Mouse (Mus musculus): Measurements from ENCODE around the gene Arhgap19. TPM values are rescaled to one million over a fixed set of nuclear protein-coding genes. Genes with fewer than 3 reads are reported as not detected.

Gene Arhgap19
- polyA plus RNA-seq, 1 experiment from 2014 or later: 11.0 TPM

- 39% methylated on average over 15 of the region's 15 CpGs for WGBS
- Histone ChIP-seq H3K9me3 (no peaks in the 10 kb centered on the region), H3K36me3 (no peaks in the 10 kb centered on the region), H3K27me3 (peaks cover 7% of the 10 kb centered on the region; the same call in 1 of the 2 replicates), H3K4me2 (replicated peaks) (no peak overlapping the region), H3K4me1 (replicated peaks) (peaks cover 24% of the 10 kb centered on the region), H3K9ac (replicated peaks) (no peak overlapping the region), H3K4me3 (replicated peaks) (no peak overlapping the region), H3K27ac (no peak overlapping the region)
- ATAC-seq: peak; percentile 64; the same call in 1 of the 2 replicates
Measured at GRCm38 (mm10) chr19:41754760-41755159, 47.1 kb downstream of the Arhgap19 start.

DNA sequence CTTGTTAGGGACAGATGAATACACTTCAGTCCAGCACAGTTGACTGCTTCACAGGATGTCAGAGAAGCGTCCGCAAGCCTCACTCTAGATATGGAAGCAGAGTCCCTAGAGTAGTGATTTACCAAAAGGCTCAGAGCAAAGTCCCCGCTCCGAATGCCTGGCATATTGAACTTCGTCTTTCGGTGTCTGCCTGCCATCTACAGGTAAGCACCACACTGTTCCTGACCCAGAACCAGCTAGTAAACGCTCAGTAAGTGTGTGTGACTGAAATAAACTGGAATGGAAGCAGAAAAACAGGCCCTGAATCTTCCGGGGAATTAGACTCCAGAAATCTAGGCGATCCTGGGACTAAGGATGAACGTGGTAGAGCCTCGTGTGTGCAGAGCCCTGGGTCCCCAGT is 49.9 kb downstream of the Arhgap19 start:
- Histone ChIP-seq H3K9ac (replicated peaks) (no peak overlapping the region), H3K27ac (no peak overlapping the region), H3K4me3 (replicated peaks) (no peak overlapping the region), H3K4me2 (replicated peaks) (no peak overlapping the region), H3K9me3 (no peaks in the 10 kb centered on the region), H3K36me3 (no peaks in the 10 kb centered on the region), H3K4me1 (replicated peaks) (peaks cover 31% of the 10 kb centered on the region), H3K27me3 (peaks cover 10% of the 10 kb centered on the region; the same call in 1 of the 2 replicates)
- ATAC-seq: no peak
- 62% methylated on average over 11 of the region's 11 CpGs for WGBS

GRCm38 (mm10) chr19:41747436-41747835 is 54.4 kb downstream of the Arhgap19 start:
- Histone ChIP-seq H3K4me3 (replicated peaks) (no peak overlapping the region), H3K4me2 (replicated peaks) (no peak overlapping the region), H3K36me3 (no peaks in the 10 kb centered on the region), H3K27ac (no peak overlapping the region), H3K27me3 (peaks cover 14% of the 10 kb centered on the region), H3K4me1 (replicated peaks) (peaks cover 66% of the 10 kb centered on the region), H3K9me3 (no peaks in the 10 kb centered on the region), H3K9ac (replicated peaks) (no peak overlapping the region)
- no peak for ATAC-seq
- WGBS: 88% methylated on average over 14 of the region's 14 CpGs

GRCm38 (mm10) chr19:41745941-41746557 is 55.8 kb downstream of the Arhgap19 start:
- ATAC-seq: peak; percentile 86
- 25% methylated on average over 15 of the region's 15 CpGs for WGBS
- H3K36me3 ChIP-seq: no peaks in the 10 kb centered on the region
- H3K27ac ChIP-seq: peak overlapping the region; percentile 79
- H3K9ac ChIP-seq (replicated peaks): no peak overlapping the region
- no peaks in the 10 kb centered on the region for H3K9me3 ChIP-seq
- H3K4me3 ChIP-seq (replicated peaks): no peak overlapping the region
- peaks cover 71% of the 10 kb centered on the region for H3K4me1 ChIP-seq (replicated peaks)
- peaks cover 21% of the 10 kb centered on the region for H3K27me3 ChIP-seq
- no peak overlapping the region; the same call in 1 of the 2 replicates for H3K4me2 ChIP-seq (replicated peaks)

DNA sequence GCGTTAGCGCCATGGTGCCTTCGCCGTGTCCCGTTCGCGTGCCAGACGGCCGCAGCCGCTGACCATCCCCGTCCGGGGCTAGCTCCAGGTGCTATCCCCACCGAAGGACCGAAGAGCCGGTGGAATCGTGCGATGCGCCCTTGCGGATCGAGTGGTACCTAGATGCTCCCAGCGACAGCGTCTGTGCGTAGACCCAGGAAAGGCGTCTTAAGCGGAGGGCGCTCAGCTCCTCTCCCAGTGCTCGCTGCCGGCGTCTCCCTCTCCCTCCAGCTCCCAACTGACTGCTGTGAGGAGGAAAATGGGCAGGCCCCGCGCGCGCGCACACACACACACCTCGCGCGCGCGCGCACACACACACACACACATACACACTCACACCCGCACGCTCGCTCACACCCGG is 58.5 kb downstream of the Arhgap19 start, which contains the start of gene Slit1:
Gene Slit1 (minus strand): TSS at position 270 of the 400 bp plus-strand sequence.
- Histone ChIP-seq H3K27me3 (peaks cover 35% of the 10 kb centered on the region), H3K9me3 (no peaks in the 10 kb centered on the region), H3K4me1 (replicated peaks) (peaks cover 92% of the 10 kb centered on the region), H3K9ac (replicated peaks) (peak within 1 kb of the TSS; percentile 84), H3K4me2 (replicated peaks) (peak within 1 kb of the TSS; percentile 92), H3K4me3 (replicated peaks) (peak within 1 kb of the TSS; percentile 68), H3K27ac (peak within 1 kb of the TSS; percentile 68), H3K36me3 (no peaks in the 10 kb centered on the region)
- under 1% methylated on average over 44 of the region's 44 CpGs for WGBS
- ATAC-seq: peak; percentile 38

GRCm38 (mm10) chr19:41738896-41739295 is 63.0 kb downstream of the Arhgap19 start:
- peak overlapping the region; percentile 92 for H3K4me2 ChIP-seq (replicated peaks)
- H3K9ac ChIP-seq (replicated peaks): peak overlapping the region; percentile 2; the same call in 1 of the 2 replicates
- WGBS: 18% methylated on average over 4 of the region's 4 CpGs
- no peaks in the 10 kb centered on the region for H3K36me3 ChIP-seq
- no peak for ATAC-seq
- H3K4me3 ChIP-seq (replicated peaks): peak overlapping the region; percentile 25; the same call in 1 of the 2 replicates
- peak overlapping the region; percentile 80 for H3K27ac ChIP-seq
- no peaks in the 10 kb centered on the region for H3K9me3 ChIP-seq
- peaks cover 42% of the 10 kb centered on the region for H3K27me3 ChIP-seq
- peaks cover 87% of the 10 kb centered on the region for H3K4me1 ChIP-seq (replicated peaks)

- 8% methylated on average over 14 of the region's 14 CpGs for WGBS
- Histone ChIP-seq H3K4me3 (replicated peaks) (peak overlapping the region; percentile 25), H3K27ac (peak overlapping the region; percentile 80), H3K4me2 (replicated peaks) (peak overlapping the region; percentile 92), H3K4me1 (replicated peaks) (peaks cover 82% of the 10 kb centered on the region), H3K9me3 (no peaks in the 10 kb centered on the region), H3K27me3 (peaks cover 42% of the 10 kb centered on the region), H3K9ac (replicated peaks) (peak overlapping the region; percentile 54; the same call in 1 of the 2 replicates), H3K36me3 (no peaks in the 10 kb centered on the region)
- ATAC-seq: no peak; the same call in none of the 2 replicates
Measured at GRCm38 (mm10) chr19:41738429-41738805, 63.4 kb downstream of the Arhgap19 start.

DNA sequence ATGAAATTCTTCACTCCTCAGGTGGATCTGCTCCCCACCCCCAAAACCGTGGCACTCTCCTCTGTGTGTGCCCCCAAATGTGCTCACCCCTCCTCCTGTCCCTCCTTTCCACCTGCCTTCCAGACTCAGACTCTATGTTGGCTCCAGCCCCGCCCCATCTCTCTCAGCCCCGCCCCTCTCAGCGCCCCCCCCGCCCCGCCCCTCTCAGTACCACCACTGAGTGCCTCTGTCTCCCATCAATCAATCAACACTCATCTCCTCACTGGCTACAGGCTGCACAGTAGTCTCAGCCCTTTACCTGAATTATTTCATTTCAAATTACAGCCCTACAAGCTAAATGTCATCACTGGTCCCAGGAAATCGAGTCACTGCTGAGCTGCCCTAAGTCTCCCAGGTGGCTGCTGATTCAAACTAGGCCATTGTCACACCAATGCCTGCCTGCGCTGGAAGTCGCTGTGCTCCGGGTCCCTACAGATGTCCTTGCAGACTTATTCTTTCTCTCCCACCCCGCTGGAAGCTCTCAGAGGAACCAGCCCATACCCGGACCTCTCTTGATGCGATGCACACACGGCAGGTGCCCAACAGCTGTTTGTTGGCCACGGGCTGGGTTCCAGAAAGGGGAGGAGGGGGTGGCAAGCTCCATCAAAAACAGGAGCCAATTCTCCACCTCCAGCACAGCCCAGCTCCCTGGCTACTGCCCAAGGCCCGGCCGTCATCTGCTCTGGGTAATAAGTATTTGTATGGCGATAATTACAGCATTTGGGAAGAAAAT is 64.0 kb downstream of the Arhgap19 start:
- Histone ChIP-seq H3K36me3 (no peaks in the 10 kb centered on the region), H3K9me3 (no peaks in the 10 kb centered on the region), H3K4me3 (replicated peaks) (peak overlapping the region; percentile 25), H3K27ac (peak overlapping the region; percentile 80), H3K9ac (replicated peaks) (peak overlapping the region; percentile 54), H3K4me1 (replicated peaks) (peaks cover 76% of the 10 kb centered on the region), H3K4me2 (replicated peaks) (peak overlapping the region; percentile 92), H3K27me3 (peaks cover 41% of the 10 kb centered on the region)
- peak; percentile 78 for ATAC-seq
- 4% methylated on average over 15 of the region's 18 CpGs for WGBS

DNA sequence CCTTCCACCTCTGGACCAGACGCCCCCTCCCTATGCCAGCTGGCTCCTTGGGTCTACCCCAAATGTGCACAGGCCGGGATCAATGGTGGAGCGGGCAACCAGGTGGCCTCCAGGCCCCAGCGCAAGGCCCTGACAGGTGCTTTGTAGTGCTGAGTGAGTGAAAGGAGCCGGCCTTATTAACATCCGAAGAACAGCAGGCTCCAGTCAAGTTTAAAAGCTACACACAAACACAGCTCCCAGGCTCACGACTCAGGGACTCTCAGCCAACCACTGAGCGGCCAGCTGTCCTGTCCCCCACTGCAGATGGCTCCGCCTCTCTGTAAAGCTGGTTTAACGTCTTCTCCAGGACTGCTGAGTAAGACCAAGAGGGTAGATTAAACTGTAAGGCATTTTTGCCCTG is 67.2 kb downstream of the Arhgap19 start:
- Histone ChIP-seq H3K9ac (replicated peaks) (no peak overlapping the region), H3K4me3 (replicated peaks) (no peak overlapping the region), H3K36me3 (peaks cover 4% of the 10 kb centered on the region; the same call in 1 of the 2 replicates), H3K9me3 (peaks cover 9% of the 10 kb centered on the region; the same call in 1 of the 2 replicates), H3K27me3 (peaks cover 14% of the 10 kb centered on the region; the same call in 1 of the 2 replicates), H3K4me2 (replicated peaks) (0 out of 2 replicates have a peak overlapping the region, but pooled peaks have one; percentile 5), H3K27ac (peak overlapping the region; percentile 40; the same call in 1 of the 2 replicates), H3K4me1 (replicated peaks) (peaks cover 44% of the 10 kb centered on the region)
- 11% methylated on average over 10 of the region's 10 CpGs for WGBS
- peak; percentile 49 for ATAC-seq

DNA sequence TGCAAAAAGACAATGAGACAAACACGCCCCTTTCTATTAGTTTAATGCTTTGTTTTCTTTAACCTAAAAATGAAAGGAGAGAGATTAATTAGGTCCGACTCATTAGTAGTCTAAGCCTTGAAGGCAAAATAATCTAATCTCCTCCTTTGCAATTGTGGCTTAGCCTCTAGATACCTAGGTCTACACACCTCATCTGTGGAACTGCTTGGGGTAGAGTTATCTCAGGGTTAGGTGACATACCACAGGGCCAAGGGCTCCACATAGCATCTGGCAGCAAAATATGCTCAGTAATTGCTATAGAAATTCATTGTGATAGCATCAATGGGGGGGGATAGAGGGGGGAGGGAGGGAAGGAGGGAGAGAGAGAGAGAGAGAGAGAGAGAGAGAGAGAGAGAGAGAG is 76.4 kb downstream of the Arhgap19 start:
- 44% methylated on average over 2 of the region's 2 CpGs for WGBS
- H3K36me3 ChIP-seq: peaks cover 24% of the 10 kb centered on the region
- ATAC-seq: no peak; the same call in 1 of the 2 replicates
- no peaks in the 10 kb centered on the region for H3K27me3 ChIP-seq
- peaks cover 20% of the 10 kb centered on the region for H3K4me1 ChIP-seq (replicated peaks)
- peak overlapping the region; percentile 74 for H3K27ac ChIP-seq
- no peak overlapping the region for H3K4me2 ChIP-seq (replicated peaks)
- H3K4me3 ChIP-seq (replicated peaks): no peak overlapping the region
- no peaks in the 10 kb centered on the region for H3K9me3 ChIP-seq
- H3K9ac ChIP-seq (replicated peaks): no peak overlapping the region

DNA sequence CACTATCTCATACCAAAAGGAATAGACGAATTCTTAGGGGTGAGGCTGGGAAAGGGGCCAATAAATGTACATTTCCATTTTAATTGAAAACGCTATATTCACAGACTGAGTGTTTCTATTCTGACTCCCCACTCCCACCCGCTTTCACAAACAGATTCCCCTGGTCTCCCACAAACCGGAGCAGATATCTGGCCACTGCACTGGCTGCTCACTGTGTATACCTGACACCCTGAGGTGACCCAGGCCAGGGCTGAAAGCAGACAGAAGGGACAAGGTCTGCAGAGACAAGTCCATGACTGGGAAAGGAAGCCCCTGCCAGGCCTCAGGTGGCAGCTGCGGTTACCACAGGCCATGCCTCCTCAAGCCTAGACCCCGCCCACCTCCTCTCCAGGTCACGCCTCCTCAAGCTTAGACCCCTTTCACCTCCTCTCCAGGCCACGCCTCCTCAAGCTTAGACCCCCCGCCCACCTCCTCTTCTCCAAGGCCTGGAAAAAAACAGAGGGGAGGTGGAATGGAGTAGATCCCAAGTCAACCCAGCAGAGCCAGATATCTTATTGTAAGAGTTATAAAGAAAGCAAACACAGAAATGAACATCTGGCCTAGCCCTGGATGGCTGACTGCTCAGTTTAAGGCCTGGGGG is 76.9 kb downstream of the Arhgap19 start:
- Histone ChIP-seq H3K4me1 (replicated peaks) (peaks cover 20% of the 10 kb centered on the region), H3K9ac (replicated peaks) (no peak overlapping the region), H3K27ac (peak overlapping the region; percentile 74), H3K4me3 (replicated peaks) (no peak overlapping the region), H3K27me3 (no peaks in the 10 kb centered on the region), H3K9me3 (no peaks in the 10 kb centered on the region), H3K4me2 (replicated peaks) (no peak overlapping the region), H3K36me3 (peaks cover 23% of the 10 kb centered on the region)
- peak; percentile 72 for ATAC-seq
- WGBS: 25% methylated on average over 9 of the region's 9 CpGs

Data from midbrain, embryonic 13.5 days (tissue).